Mouse (Mus musculus): ENCODE results near the gene Mn1.

- TF ChIP-seq CTCF (IDR thresholded peaks at IDR 0.05; ENCODE audit: low read depth, low read length) (no peak), POLR2A (IDR thresholded peaks at IDR 0.05; ENCODE audit: extremely low read depth, insufficient read depth, low read length) (no peak)
These were observed 5.1 kb downstream of the Mn1 start for GRCm38 (mm10) chr5:111422058-111422800.
